Mouse (Mus musculus): ENCODE results near the gene Unk.

Unk gene

GRCm38 (mm10) chr11:116028177-116028865 lies 1.8 kb upstream of the Unk start:
- CTCF ChIA-PET, result interaction anchor here (0.7 kb wide), 1 partner anchor 614 kb away, joined by 8 read pairs; no protein-coding TSS in a partner anchor

GRCm38 (mm10) chr11:116029086-116029865 lies 846 bp upstream of the Unk start:
- CTCF ChIA-PET, result no interaction called here

GRCm38 (mm10) chr11:116030898-116031845 lies 1.1 kb downstream of the Unk start:
- CTCF ChIA-PET, result interaction anchor here (0.7 kb wide), 1 partner anchor 43 kb away, joined by 4 read pairs; no protein-coding TSS in a partner anchor

GRCm38 (mm10) chr11:116034584-116034983 lies 4.5 kb downstream of the Unk start:
- CTCF ChIA-PET, result no interaction called here

GRCm38 (mm10) chr11:116036671-116037070 lies 6.5 kb downstream of the Unk start:
- CTCF ChIA-PET, result interaction anchor here (0.5 kb wide), 1 partner anchor 52 kb away, joined by 3 read pairs; no protein-coding TSS in a partner anchor

- CTCF ChIA-PET, result no interaction called here
These were observed 7.7 kb downstream of the Unk start for GRCm38 (mm10) chr11:116037826-116038225.

GRCm38 (mm10) chr11:116040593-116040992 lies 10.5 kb downstream of the Unk start:
- CTCF ChIA-PET, result no interaction called here

- CTCF ChIA-PET, result no interaction called here
These were observed 11.7 kb downstream of the Unk start for GRCm38 (mm10) chr11:116041833-116042232.

GRCm38 (mm10) chr11:116042372-116043138 lies 12.4 kb downstream of the Unk start:
- CTCF ChIA-PET, result no interaction called here

GRCm38 (mm10) chr11:116043286-116043685 lies 13.2 kb downstream of the Unk start:
- CTCF ChIA-PET, result interaction anchor here (0.7 kb wide), 1 partner anchor 13 kb away, joined by 6 read pairs; no protein-coding TSS in a partner anchor

GRCm38 (mm10) chr11:116045173-116045572 lies 15.1 kb downstream of the Unk start:
- CTCF ChIA-PET, result interaction anchor here (0.6 kb wide), 1 partner anchor 20 kb away, joined by 3 read pairs; no protein-coding TSS in a partner anchor

GRCm38 (mm10) chr11:116049610-116050009 lies 19.5 kb downstream of the Unk start:
- CTCF ChIA-PET, result no interaction called here

- CTCF ChIA-PET, result no interaction called here
These were observed 20.1 kb downstream of the Unk start for GRCm38 (mm10) chr11:116050196-116050595.

GRCm38 (mm10) chr11:116053510-116054229 lies 23.5 kb downstream of the Unk start:
- CTCF ChIA-PET, result no interaction called here

- CTCF ChIA-PET, result interaction anchor here (0.6 kb wide), 1 partner anchor 12 kb away, joined by 6 read pairs; no protein-coding TSS in a partner anchor
These were observed 25.8 kb downstream of the Unk start for GRCm38 (mm10) chr11:116055873-116056272.

GRCm38 (mm10) chr11:116057237-116057881 lies 27.2 kb downstream of the Unk start:
- CTCF ChIA-PET, result interaction anchor here (0.6 to 0.7 kb wide), 2 partner anchors 63 to 105 kb away, joined by 5 to 16 read pairs; no protein-coding TSS in a partner anchor

- CTCF ChIA-PET, result interaction anchor here (0.7 to 1.0 kb wide), 2 partner anchors 27 to 105 kb away, joined by 3 to 5 read pairs; no protein-coding TSS in a partner anchor
These were observed 28.0 kb downstream of the Unk start for GRCm38 (mm10) chr11:116058022-116058614.

- CTCF ChIA-PET, result interaction anchor here (1.0 kb wide), 1 partner anchor 26 kb away, joined by 3 read pairs; no protein-coding TSS in a partner anchor
These were observed 29.0 kb downstream of the Unk start for GRCm38 (mm10) chr11:116058868-116059690.
